Mouse (Mus musculus): ENCODE measurements around the gene Pptc7.

Pptc7 gene

DNA sequence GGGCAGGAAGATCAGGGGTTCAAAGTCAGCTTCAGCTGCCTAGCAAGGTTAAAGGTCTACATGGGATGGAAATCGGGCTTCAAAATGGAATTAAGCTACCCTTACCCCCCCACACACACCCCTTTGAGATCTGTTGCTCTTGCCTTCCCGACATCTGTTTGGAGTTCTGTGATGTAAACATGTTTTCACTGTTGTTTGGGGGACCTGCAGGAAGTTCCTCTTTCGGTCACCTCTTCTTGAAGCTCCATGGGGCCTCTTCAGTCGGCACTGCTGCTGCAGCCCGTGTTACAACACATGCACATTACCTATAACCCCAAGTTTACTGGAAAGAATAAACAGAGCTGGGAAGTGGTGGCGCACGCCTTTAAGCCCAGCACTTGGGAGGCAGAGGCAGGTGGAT lies 17.0 kb upstream of the Pptc7 start:
- DNase-seq (ENCODE audit: low spot score in 2 of 2), result no peak

DNA sequence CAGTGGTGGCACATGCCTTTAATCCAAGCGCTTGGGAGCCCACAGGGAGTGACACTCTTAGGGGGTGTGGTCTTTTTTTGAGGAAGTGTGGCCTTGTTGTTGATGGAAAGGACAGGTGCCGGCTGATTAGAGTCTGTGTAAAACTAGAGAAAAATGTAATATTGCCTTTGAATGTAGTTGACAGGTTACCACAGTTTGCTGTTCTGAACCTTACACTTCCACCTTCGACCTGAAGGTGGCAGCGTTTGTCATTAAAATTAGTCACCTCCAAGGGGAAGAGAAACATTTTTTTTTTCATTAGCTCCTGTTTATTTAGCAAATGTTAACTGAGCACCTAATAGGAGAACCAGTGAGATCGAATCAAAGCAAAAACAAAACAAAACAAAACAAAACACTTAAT lies 16.3 kb upstream of the Pptc7 start:
- peak in 1 of 2 experiments; percentile 74 for DNase-seq (ENCODE audit: low spot score in 2 of 2)

DNA sequence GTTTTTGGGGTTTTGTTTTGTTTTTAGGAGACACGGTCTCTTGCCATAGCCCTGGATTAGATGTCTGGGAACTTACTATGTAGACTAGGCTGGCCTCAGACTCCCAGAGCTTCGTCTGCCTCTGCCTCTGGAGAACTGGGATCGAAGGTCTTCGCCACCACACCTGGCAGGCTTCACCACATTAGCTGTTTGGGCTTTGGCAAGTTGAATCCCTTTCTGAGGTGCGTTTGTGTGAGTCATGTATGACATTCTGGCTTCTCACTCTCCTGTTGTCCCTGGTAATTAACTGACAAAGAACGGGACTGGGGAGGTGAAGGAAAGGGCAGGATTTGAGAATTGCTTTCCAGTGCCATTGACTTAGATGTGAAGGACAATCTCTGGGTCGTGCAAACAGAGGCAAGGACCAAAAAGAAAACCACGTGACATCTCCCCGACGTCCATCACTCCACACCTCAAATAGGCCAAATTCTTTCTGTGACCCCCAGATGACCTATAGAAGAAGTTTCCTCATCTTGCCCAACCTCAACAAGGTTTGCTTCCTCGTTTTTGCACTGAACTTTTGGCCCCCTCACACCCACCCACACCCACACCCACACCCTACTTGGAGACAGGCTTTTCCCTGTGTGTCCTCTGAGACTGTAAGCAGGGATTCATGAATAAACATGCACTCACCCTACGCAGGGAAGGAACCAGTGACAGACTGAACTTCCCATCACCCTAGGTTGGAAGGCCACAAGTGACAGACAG lies 15.1 kb upstream of the Pptc7 start:
- no peak for DNase-seq (ENCODE audit: low spot score in 2 of 2)

DNA sequence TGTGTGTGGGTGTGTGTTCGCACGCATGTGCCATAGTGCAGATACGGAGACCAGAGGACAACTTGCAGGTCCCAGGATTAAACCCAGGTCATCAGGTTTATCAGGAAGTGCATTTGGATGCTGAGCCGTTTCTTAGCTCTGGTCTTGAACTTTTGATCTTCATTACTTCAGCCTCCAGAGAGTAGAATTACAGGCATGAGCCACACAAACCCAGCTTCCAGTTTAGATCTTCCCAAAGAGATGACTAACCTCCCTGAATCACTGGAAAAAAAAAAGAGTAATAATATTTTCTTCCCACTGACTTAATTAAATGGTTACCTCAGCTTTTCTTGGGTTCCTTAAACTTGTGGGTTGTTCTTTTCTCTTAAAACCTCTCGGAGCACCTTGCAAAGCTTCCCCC lies 11.3 kb upstream of the Pptc7 start:
- no peak for DNase-seq (ENCODE audit: low spot score in 2 of 2)

DNA sequence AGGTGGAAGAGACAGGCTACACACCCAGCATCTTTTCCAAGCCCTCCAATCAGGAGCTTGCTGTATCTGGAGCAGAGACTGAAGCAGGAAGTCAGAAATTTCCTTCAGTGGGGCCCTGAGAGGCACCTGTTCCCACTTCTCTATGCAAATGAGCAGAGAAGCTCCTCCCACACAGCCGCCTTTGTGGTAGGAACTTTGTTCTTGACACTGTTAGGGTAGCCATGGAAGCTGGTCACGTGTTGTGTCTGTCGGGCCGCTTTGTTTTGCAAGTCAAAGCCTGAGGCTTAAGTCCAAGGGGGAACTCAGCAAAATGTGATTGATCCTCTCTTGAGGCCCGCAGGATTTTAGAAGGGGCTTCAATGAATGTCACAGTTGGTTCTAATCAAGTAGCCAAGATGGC lies 9.4 kb upstream of the Pptc7 start:
- no peak for DNase-seq (ENCODE audit: low spot score in 2 of 2)

DNA sequence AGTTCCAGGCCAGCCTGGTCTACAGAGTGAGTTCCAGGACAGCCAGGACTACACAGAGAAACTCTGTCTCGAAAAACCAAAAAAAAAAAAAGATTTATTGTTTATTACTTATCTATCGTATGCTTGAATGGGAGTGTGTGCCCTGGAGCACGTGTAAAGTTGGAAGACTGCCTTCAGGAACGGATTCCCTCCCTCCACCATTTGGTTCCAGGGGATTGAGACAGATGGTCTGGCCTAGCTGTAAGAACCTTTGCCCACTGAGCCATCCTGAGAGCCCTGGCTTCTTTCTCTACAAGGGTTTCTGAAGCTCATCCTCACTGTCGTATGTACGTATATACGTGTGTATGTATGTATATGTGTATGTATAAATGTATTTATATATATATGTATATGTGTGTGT lies 5.2 kb upstream of the Pptc7 start:
- no peak for DNase-seq (ENCODE audit: low spot score in 2 of 2)

DNA sequence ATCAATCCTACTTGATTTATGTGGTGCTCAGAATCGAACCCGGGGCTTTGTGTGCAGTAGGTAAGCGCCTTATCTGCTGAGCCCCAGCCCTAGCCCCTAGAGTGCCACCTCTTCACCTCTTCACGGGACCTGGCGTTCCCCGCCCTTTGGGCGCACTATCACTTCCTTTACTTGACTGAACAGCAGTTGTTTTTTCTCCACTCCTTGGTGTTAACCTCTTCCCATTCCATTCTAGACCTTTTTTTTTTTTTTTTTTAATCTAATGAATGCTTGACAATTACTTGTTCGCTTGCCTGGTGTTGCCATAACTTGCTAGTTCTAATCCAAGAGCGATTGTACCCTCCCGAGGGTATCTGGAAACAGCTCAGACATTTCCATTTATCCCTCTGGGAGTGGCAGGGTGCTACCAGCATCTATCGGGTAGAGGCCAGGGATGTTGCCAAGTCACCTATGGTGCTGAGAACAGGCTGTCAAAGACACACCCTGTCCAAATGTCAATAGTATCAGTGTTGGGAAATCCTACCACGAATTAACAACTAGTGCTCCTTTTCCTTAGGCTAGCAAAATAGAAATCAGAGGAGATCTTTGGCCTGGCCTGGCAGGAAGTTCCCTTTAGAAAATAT lies 4.3 kb upstream of the Pptc7 start:
- no peak for DNase-seq (ENCODE audit: low spot score in 2 of 2)

DNA sequence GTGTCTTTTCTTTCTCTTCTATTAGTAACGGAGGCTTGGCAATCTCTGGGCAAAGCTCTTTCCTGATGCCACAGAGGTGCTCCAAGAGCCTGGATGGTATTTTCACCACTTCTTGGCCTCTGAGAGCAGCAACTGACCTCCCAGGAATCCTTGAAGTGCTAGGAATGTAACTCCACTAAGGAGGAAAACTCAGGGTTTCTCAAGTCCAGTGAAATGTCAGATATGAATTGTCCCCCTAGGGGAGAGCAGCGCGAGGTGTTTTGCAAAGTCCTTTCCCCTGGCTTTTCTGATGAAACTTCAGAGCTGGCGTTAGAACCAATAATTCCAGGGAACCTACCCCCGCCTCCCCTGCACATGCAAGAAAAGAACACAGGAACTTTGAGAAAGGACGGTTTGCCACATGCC lies 3.7 kb upstream of the Pptc7 start:
- no peak for DNase-seq (ENCODE audit: low spot score in 2 of 2)

DNA sequence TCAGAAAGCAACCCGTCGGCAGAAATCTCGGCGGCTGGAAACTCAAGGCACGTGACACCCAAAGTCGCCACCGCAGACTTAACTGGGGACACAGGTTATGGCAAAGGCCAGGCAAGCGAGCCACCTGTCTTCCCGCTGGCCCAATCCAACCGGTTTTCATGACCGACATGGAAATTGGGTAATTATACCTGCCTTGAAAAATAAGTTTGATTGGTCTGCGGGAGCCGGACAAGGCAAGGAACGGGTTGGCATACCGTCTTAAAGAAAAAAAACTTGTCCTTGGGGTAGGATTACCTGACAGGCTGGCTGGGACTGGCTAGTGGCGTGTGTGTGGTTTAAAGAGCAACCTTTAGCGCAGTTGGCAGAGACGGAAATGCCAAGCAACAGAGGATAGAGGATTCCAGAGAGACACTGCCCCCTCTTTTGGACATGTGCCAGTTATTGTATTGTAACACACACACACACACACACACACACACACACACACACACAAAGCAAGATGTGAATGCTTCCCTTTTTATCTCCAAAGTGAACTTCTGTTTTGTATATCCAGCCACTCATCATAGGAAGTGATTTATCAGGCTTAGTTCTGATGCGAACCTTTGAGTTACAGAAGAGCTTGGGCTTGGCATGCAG lies 3.2 kb upstream of the Pptc7 start:
- no peak for DNase-seq (ENCODE audit: low spot score in 2 of 2)

DNA sequence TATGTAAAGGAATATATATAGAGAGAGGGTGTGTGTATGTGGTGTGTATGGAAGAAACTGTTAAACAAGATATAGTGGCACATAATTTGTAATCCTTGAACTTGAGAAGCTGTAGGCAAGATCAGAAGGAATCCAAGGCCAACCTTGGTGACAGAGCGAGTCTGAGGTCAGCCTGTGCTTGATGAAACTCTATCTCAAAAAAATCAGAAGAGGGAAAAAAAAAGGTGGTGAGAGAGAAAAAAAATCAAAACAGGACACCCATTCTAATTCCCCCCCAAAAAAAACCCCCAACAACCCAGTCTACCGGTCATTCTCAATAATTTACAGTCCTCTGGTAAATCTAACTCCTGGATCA lies 360 bp upstream of the Pptc7 start:
- no peak for DNase-seq (ENCODE audit: low spot score in 2 of 2)

DNA sequence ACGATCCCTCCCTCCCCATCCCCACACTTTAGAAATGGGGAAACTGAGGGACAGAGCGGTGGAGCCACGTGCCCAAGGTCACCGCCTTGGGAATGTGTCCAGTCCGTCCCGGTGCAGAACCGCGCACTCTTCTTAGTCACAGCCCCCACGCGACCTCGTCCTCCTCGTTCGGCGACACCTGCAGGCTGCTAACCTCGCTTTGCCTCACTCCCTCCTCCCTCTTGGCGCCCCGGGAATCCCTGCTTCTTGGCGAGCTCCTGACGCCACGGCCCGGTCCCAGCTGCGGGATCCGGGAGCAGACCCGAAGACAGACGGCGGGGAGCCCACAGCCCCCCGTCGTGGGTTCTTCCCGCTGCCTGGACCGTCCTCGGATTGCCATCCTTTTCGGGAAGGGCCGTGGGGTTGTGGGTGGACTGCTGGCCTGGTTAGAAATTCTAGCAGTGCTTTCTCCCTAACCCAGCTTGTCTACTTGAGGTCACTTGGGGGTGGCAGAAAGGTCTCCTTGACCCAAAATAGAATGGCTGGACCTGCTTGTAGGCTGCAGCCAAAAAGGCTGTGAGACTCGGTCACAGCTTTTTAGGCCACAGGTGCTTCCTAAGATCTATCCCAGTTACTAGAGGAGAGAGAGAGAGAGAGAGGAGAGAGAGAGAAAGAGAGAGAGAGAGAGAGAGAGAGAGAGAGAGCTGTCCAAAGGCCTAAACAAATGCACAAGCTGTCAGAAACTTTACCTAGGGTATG lies 1.0 kb downstream of the Pptc7 start:
- DNase-seq (ENCODE audit: low spot score in 2 of 2), result no peak

DNA sequence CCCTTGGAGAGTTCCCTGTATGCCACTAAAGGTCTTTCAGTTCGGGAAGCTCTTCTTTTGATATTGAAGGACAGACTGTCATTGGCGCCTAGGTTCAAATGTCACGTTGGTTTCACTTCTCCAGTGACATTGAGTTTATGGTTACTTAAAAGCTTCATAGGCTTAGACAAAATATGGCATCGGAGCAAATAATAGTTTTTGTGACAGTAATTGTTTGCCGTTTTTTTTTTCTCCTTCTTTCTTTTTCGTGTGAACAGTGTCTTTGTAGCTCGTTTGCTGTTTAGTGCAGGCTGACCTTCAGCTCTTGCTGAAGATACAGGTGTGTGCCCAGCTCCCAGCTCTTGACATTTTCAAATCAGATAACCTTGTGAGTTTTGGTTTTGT lies 1.6 kb downstream of the Pptc7 start:
- DNase-seq (ENCODE audit: low spot score in 2 of 2), result no peak

DNA sequence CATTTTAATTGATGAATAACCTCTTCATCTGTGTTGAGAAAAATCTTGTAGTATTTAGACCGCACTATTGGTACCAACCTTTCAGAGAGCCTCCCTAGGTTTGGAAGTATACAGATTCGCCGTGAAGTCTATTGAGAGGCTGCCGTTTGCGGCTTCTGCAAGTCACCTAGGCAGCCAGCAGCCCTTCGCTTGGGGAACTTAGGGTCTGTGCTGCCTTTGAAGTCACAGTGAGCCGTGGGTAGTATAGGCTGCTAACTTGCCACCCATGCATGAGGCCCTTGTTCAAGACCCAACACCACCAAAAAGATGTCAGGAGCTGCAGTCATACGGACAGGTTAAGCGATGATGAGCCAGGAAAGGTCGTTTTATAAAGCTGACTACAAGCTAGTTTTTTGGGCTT lies 2.0 kb downstream of the Pptc7 start:
- no peak for DNase-seq (ENCODE audit: low spot score in 2 of 2)

DNA sequence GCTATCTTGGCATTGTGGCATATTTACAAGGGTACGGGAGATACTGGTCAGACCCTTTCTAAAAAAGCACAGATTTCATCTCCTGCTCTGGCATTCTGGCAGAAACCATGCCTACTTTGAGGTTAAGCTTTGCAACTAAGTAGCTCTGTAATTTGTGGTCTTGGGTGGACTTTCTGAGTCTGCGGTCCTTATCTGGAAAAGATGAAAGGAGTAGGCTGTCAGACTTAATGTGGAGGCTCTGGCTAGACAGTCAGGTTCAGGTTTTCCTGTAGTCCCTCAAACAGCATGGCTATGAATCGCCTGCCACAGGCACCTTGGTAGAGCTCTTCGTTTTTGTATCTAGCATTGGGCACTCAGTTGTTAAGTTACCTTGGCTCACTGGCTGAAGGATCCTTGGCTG lies 2.9 kb downstream of the Pptc7 start:
- DNase-seq (ENCODE audit: low spot score in 2 of 2), result no peak

DNA sequence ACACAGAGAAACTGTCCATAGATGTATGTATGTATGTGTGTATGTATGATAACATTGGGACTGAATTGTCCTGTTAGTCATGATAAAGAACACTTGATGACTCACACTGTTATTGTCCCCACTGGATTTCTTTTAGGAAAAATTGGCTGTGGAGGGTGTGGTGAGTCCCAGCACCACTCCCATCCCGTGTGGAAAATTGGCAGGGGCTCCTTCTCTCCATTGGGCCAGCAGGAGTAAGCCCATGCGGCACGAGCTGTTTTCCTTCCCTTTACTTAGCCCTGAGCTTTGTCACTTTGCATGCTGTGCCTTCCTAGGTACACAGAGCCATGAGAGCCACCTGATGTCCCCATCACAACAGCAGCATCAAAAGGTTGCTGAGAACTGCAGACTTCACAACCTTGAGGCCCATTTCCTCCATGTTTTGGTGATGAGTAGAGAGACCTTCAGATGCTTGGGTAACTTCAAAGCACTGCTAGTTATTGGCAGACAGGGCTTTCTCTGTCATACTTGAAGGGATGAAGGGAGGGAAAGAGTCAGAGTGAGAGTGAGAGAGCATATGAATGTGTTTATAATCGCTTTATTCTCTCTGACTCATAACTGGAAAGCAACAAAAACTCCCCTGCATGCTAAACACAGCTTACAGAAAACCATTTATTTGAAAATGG lies 4.1 kb downstream of the Pptc7 start:
- DNase-seq (ENCODE audit: low spot score in 2 of 2), result no peak

DNA sequence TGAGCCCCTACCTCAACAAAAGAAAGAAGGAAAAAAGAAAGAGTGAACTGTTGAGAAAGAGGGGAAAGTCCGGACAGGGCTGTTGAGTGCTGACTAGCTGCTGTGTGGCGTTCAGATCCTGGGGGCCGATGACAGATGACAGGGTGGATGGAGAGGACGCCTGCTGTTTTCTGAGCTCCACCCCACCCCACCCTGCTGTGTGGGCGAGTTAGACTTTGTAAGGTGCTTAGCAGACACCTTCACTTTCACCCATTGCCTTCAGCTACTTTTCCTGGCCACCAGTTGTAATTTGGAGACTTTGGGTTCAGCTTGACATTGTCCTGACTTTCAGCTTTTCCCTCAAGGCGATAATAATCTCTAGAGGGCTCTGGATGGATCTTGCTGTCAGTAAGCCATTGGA lies 7.0 kb downstream of the Pptc7 start:
- no peak for DNase-seq (ENCODE audit: low spot score in 2 of 2)

DNA sequence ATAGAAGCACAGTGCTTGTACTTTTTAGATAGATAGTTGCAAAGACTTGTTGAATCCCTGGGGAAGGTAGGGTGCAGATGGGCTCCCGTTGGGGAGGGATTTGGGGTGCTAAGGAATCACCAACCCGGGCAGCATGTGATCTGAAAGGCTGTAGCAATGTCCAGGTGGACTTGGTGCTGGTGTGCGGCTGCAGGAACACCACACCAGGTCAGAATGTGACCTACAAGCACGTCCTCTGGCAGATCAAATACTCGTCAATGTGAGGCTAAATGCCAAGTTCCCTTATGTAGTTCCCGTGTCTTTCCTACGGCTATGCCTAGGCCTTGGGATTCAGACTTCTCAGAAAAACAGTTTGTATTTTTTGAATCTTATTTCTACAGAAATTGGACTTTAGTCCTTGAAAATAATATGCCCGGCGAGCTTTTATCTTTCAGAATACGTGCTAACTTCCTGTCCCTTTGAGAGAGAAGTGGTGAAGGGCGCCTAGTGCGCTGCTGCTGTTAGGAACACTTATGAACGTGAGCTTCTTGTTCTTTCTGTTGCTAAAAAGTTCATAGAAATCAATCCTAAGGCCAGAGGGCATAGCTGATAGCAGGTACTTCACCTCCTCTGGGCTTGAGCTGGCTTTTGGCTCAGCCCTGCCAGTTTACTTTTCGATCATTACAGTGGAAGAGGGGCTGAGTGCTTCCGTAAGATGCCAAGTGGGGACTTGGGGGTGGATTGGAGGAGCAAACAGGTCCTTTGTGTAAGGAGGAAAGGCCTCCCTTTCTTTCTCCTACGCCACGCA lies 7.6 kb downstream of the Pptc7 start:
- no peak for DNase-seq (ENCODE audit: low spot score in 2 of 2)

DNA sequence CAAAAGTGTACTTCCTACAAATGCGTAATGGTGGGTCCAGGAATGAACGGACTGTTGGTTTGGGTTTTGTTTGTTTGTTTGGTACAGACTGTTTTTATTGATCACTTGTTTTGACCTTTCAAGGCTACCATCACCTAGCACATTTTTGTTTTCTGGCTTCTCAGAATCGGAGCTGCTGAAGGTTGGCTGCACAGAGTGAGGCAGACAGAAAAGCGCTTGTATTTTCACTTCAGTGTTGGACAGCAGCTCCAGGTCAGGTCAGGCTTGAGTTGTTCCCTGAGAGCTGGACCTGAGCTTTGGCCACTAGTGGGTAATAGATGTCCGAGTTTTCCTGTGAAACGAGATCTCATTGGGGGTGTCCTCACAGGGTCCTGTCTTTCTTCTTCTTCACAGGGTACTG lies 9.0 kb downstream of the Pptc7 start:
- DNase-seq (ENCODE audit: low spot score in 2 of 2), result no peak

DNA sequence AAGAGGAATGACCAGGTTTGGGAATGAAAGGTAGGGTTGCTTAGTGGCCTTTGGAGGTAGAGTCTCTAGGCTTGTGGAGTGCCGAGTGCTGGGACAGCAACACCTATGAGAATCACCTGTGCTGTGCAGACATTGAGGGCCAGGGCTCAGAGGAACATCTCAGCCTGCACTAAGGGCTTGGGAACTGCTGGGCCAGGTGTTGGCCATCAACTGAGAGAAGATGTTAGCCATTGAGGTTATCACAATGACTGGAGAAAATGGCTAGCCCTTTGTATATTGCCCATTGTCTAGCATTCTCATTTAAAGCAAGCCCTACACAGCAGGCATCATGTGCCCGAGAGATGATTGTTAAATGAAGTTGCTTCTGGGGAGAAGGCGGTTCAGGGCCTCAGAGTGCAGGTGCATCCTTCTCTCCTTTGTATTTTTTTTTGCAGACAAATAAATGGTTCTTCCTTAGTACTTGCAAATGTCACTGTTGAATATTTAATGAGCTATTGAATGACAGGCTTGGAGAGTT lies 10.1 kb downstream of the Pptc7 start:
- no peak for DNase-seq (ENCODE audit: low spot score in 2 of 2)

DNA sequence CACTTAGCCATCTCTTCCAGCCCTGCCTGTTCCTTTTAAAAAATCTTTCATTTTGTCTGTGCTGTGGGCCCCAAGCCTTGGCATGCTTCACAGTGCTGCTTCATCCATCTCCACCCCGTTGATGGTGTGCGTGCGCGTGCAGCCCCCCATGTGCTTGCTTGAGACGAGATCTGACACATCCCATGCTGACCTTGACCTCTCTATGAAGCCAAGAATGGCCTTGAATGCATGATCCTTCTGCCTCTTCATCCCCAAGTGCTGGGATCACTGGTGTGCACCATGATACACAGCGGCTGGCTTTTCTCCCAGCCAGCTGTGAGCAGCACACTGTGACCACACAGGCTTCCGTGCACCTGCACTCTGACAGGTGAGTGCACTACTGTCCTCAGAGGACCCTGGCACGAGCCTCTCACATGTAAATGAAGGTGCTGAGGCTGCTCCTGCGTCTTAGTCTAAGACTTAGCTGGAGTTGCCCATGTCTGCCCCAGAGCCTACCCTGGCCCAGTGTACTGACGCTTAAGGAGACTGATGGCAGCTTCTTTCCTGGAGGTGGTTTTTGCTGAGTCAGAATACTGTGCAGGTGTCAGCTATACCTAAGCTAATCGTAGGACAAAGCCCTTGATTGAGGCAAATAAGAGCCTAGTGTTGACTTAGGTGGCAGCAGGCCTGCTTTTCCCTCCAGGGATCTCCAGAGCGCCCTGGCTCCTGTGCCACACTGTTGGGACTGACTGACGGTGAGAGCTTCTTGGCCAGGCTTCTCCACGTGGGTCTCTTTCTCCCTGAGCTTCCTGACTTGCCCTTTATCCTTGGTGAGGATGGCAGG lies 11.2 kb downstream of the Pptc7 start:
- DNase-seq (ENCODE audit: low spot score in 2 of 2), result no peak

All from left cerebral cortex, adult 9 months (tissue).